Mouse (Mus musculus): Measurements from ENCODE around the gene Ets1. TPM values are rescaled to one million over a fixed set of nuclear protein-coding genes. Genes with fewer than 3 reads are reported as not detected.

Gene Ets1
- total RNA-seq, 1 experiment from 2014 or later: 291 TPM

DNA sequence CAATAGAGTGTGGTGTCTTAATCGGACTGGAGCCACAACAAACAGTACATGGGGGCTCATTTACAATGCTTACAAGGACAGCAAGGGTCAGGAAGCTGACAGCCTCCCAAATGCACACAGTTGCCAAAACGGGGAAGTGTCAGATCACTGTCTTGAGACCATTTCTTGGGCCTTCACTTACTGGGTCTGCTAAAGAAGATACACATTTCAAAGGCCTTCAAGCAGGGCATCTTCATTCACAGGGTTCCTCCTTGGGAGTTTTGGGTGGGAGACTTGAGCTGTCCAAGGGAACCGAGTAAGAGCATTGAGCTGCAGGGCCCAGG is 83.9 kb downstream of the Ets1 start:
- ATAC-seq (replicated peaks; ENCODE audit: insufficient number of reproducible peaks, low FRiP score, low TSS enrichment, poor library complexity, severe bottlenecking): no peak

DNA sequence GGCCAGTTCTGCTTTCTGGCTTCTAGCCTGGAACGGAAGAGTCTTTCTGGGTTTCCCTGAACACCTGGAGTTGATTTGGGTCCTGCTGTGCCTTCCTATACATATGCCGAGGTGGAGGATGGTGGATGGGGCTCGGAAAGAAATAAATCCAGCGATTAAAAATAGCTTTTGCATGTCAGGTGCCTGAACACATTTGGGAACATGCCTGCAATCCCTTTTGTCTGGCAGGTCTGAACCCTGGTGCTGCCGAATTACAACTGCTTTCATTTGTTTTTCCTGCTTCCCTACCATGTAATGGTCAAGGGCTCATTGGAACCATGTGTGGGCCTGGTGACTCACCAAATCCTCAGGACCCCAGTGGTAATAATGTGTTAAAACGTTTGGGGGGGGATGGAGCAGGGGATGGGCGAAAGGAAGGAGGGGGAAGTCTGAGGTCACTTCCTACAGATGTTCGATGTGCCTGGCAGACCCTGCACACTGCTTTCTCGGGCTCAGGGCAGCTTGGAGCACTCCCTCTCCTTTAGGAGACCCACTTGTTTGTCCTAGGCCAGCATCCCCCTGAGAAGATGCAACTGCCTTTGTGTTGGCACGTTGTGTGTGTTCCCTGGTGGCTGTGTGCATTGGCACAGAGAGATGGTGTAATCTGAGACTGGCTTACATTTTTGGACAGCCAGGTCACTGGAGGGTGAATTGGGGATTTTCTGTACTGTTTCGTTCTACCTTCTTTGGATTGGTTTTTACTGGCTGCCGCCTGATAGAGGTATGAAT is 84.4 kb downstream of the Ets1 start:
- ATAC-seq (replicated peaks; ENCODE audit: insufficient number of reproducible peaks, low FRiP score, low TSS enrichment, poor library complexity, severe bottlenecking): no peak

GRCm38 (mm10) chr9:32721081-32721480 is 85.1 kb downstream of the Ets1 start:
- no peak for ATAC-seq (replicated peaks; ENCODE audit: insufficient number of reproducible peaks, low FRiP score, low TSS enrichment, poor library complexity, severe bottlenecking)

GRCm38 (mm10) chr9:32722205-32722604 is 86.2 kb downstream of the Ets1 start:
- no peak for ATAC-seq (replicated peaks; ENCODE audit: insufficient number of reproducible peaks, low FRiP score, low TSS enrichment, poor library complexity, severe bottlenecking)

- no peak for ATAC-seq (replicated peaks; ENCODE audit: insufficient number of reproducible peaks, low FRiP score, low TSS enrichment, poor library complexity, severe bottlenecking)
Observed at GRCm38 (mm10) chr9:32722969-32723368, 86.9 kb downstream of the Ets1 start.

GRCm38 (mm10) chr9:32724131-32724825 is 88.3 kb downstream of the Ets1 start:
- no peak for ATAC-seq (replicated peaks; ENCODE audit: insufficient number of reproducible peaks, low FRiP score, low TSS enrichment, poor library complexity, severe bottlenecking)

DNA sequence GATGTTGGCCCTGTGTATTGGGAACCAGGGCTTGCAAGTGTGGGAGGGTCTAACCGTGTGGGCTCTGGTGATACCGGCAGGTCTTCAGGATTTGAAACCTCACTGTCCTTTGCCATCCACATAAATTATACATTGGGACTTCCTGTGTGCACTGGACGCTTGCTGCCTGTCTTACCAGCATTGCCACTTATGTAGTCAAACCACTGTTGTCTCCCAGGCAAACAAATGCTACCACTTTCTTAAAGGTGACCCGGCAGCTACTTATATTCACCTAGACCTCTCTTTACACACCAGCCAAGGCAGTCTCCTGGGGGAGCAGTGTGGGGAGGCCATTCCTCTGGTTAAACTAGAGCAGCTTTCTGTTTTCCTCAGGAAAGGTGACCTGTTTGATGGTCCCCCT is 89.9 kb downstream of the Ets1 start:
- no peak for ATAC-seq (replicated peaks; ENCODE audit: insufficient number of reproducible peaks, low FRiP score, low TSS enrichment, poor library complexity, severe bottlenecking)

- ATAC-seq (replicated peaks; ENCODE audit: insufficient number of reproducible peaks, low FRiP score, low TSS enrichment, poor library complexity, severe bottlenecking): no peak
Observed at GRCm38 (mm10) chr9:32726595-32726994, 90.6 kb downstream of the Ets1 start.

- ATAC-seq (replicated peaks; ENCODE audit: insufficient number of reproducible peaks, low FRiP score, low TSS enrichment, poor library complexity, severe bottlenecking): no peak
Observed at GRCm38 (mm10) chr9:32727058-32727457, 91.0 kb downstream of the Ets1 start.

DNA sequence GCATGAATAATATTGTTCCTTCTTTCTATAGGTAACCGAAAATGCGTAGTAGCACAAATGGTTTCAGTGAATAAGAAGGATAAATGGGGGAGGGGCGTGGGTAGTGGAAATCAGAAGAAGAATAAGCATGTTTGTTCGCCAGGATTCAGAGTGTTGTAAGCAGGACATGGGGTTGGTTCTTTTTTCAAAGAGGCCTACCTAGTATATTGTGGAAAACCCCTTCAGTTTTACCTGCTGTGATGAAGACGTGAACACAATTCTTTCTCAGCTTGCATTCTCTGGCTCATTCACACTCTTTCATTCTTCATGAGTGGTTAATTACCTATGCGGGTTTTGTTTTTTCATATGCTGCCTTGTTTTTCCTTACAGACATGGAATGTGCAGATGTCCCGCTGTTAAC is 92.3 kb downstream of the Ets1 start:
- ATAC-seq (replicated peaks; ENCODE audit: insufficient number of reproducible peaks, low FRiP score, low TSS enrichment, poor library complexity, severe bottlenecking): no peak

DNA sequence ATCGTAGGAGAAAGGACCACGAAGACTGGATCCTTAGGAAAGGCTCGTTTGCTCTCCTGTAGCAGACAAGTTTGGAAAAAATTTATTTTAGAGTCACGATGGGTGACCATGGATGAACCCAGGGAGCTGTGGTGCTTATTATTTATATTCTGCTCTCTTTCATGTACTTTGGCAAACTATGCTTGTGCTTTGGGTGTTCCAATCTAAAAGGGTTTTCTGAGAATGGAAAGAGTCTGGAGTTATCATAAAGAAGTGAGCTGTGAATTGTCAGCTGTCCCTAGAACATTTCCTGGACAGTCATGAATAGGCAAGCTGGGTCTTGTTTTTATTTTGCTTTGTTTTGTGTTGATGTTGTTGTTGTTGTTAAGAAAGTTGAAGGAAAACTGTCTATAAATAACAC is 92.8 kb downstream of the Ets1 start:
- no peak for ATAC-seq (replicated peaks; ENCODE audit: insufficient number of reproducible peaks, low FRiP score, low TSS enrichment, poor library complexity, severe bottlenecking)

GRCm38 (mm10) chr9:32729207-32729606 is 93.2 kb downstream of the Ets1 start:
- no peak for ATAC-seq (replicated peaks; ENCODE audit: insufficient number of reproducible peaks, low FRiP score, low TSS enrichment, poor library complexity, severe bottlenecking)

DNA sequence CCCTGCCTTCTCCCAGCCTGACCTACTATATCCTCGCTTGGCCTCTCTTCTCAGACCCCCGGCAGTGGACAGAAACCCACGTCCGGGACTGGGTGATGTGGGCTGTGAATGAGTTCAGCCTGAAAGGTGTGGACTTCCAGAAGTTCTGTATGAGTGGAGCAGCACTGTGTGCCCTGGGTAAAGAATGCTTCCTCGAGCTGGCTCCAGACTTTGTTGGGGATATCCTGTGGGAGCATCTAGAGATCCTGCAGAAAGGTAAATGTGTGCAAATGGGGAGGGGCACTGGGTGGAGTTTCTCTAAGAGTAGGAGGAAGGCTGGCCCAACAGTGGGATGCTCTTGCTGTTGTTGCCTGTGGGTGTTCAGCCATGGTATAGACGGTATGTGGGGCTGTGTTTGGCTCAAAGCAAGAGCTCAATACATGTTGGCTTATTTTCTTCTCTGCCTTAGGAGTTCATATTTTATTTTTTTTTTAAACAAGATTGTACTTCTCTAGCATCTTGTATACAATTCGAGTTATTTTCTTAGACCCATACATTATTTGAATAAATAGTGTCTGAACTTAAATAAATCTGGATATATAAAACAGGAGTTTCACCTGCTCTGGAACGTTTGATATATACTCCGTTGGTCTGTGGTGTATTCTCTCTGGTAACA is 94.1 kb downstream of the Ets1 start:
- ATAC-seq (replicated peaks; ENCODE audit: insufficient number of reproducible peaks, low FRiP score, low TSS enrichment, poor library complexity, severe bottlenecking): no peak

- ATAC-seq (replicated peaks; ENCODE audit: insufficient number of reproducible peaks, low FRiP score, low TSS enrichment, poor library complexity, severe bottlenecking): 0 out of 2 replicates have a peak, but pooled peaks have one; percentile 10
Observed at GRCm38 (mm10) chr9:32730656-32731590, 94.9 kb downstream of the Ets1 start.

DNA sequence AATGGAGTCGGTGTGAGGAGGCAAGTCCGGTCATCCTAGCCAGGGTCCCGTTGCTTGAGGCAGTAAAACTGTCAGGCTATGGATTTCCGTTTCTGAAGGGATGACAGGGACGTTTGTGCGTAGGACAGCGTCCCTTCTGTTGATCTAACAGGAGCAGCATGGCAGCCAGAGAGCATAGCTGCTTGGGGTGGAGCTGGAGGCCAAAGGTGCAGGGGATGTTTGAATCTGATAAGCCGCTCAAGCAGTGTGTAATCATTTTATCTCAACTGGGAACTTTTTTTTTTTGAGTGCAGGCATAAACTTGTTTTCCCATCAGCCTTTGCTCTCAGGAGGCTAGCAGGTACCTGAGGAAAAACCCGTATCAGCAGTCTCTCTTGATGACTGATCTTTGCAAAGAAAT is 95.8 kb downstream of the Ets1 start:
- no peak for ATAC-seq (replicated peaks; ENCODE audit: insufficient number of reproducible peaks, low FRiP score, low TSS enrichment, poor library complexity, severe bottlenecking)

DNA sequence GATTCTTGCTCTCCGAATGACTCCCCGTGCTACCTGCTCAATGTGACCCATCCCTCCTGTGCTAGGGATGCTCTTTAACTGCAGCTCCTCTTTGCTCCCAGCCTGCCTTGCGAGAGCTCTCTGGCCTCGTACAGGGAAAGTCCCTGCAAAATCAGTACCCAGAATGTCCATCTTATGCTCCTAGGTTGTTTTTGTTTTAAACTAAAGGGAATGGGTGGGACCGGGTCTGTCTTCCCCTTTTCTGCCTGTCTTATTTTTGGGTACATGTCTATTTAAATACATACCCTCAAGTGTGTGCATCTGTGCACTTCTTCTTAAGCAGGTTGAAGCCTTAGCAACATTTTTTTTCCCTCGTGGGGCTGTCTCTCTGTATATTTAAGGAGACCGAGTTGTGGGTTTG is 99.0 kb downstream of the Ets1 start:
- peak; percentile 59; the same call in 1 of the 2 replicates for ATAC-seq (replicated peaks; ENCODE audit: insufficient number of reproducible peaks, low FRiP score, low TSS enrichment, poor library complexity, severe bottlenecking)

DNA sequence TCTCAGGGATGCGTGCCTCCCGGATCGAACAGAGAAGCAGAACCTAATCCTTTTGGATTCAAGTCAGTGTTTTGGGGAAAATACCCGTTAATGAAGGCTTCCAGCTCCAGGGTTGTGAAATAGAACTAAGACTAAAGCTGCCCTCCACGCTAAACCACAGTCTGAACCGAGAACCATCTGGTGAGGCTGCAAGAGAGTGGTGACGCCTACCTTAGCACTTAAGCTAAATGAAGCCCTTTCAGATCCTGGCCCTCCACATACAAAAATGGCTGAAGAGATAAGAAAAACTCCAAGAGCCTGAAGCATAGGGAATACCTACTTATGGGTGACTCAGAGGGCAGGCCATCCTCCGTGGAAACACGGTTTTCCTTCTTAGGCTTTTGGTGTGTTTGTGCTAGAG is 100.0 kb downstream of the Ets1 start:
- no peak for ATAC-seq (replicated peaks; ENCODE audit: insufficient number of reproducible peaks, low FRiP score, low TSS enrichment, poor library complexity, severe bottlenecking)

DNA sequence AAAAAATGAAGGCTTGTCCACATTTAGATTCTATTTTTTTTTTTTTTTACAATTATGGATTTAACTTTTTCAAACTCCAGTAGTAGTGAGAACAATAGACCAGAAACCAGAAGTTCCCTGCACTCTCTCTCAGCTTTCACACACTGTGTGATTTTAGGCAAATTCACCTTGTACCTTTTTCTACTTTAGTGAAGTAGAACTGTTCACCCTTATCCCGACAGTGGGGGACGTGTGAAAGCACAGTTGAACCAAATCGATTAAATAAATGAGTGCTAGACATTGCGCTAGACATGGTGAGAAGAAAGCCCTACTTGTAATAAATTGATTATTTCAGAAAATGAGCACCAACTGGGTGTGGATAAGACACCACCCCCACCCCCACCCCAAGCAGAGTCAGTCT is 104.0 kb downstream of the Ets1 start:
- ATAC-seq (replicated peaks; ENCODE audit: insufficient number of reproducible peaks, low FRiP score, low TSS enrichment, poor library complexity, severe bottlenecking): no peak

Measured in monocyte, adult 5-6 weeks (primary cell).